Mouse (Mus musculus) limb, embryonic 13.5 days (tissue): ENCODE results near the gene Kcnab2. TPM values are rescaled to one million over a fixed set of nuclear protein-coding genes. Genes with fewer than 3 reads are reported as not detected.

Source experiments
- ATAC-seq: fragments of 200-750 bp; cut with Nextera tagmentation; 2 replicates; pipeline ENCODE4 v1.8.0; 2017; ENCODE audit warnings: low read depth, moderate number of reproducible peaks, moderate TSS enrichment; ENCODE audit not compliant: low FRiP score
- H3K27ac ChIP-seq: fragments of 300-500 bp; sonication (generic); 2 replicates; pipeline ENCODE4 v1.5.1; 2015; ENCODE audit warnings: inconsistent platforms, mild to moderate bottlenecking, moderate library complexity
- H3K27me3 ChIP-seq: fragments of 300-500 bp; sonication (generic); 2 replicates; pipeline ENCODE4 v1.6.1; 2015; ENCODE audit warnings: mild to moderate bottlenecking, inconsistent platforms
- H3K36me3 ChIP-seq: fragments of 300-500 bp; sonication (generic); 2 replicates; pipeline ENCODE4 v1.6.1; 2015; ENCODE audit warnings: inconsistent platforms, mild to moderate bottlenecking, moderate library complexity
- H3K4me1 ChIP-seq: fragments of 300-500 bp; sonication (generic); 2 replicates; pipeline ENCODE4 v1.6.1; 2015; ENCODE audit warnings: inconsistent platforms
- H3K4me2 ChIP-seq: fragments of 300-500 bp; sonication (generic); replicated peaks from 2 replicates; pipeline ENCODE4 v1.6.1; 2015; ENCODE audit warnings: inconsistent platforms, mild to moderate bottlenecking, moderate library complexity
- H3K4me3 ChIP-seq: fragments of 300-500 bp; sonication (generic); 2 replicates; pipeline ENCODE4 v1.5.1; 2015; ENCODE audit warnings: moderate library complexity, mild to moderate bottlenecking, inconsistent platforms
- H3K9ac ChIP-seq: fragments of 300-500 bp; sonication (generic); 2 replicates; pipeline ENCODE4 v1.6.1; 2015; ENCODE audit warnings: mild to moderate bottlenecking, inconsistent platforms
- H3K9me3 ChIP-seq: fragments of 300-500 bp; sonication (generic); 2 replicates; pipeline ENCODE4 v1.6.1; 2016; ENCODE audit warnings: inconsistent platforms
- WGBS: fragments of 180-500 bp; shearing (Covaris S2); methylation state at CpG from one replicate; pipeline ENCODE4 v1.1.7; 2015; 5-methylcytosine and 5-hydroxymethylcytosine counted together
- polyA plus RNA-seq: library from polyadenylated mRNA; unstranded; fragments of >200 nt; fragmentation: Nextera tagmentation; extraction: Ambion mirVana; gene quantifications from 2 replicates; pipeline ENCODE4 v1.2.1, GENCODE M21; 2015

The Kcnab2 gene
- polyA plus RNA-seq, 1 experiment from 2014 or later, result 8.7 TPM

- H3K9me3 ChIP-seq, result no peaks in the 10 kb centered on the region
- peaks cover 3% of the 10 kb centered on the region; the same call in 1 of the 2 replicates for H3K27me3 ChIP-seq
- ATAC-seq, result no peak
- H3K4me2 ChIP-seq, result no peak overlapping the region
- no peak overlapping the region for H3K4me3 ChIP-seq
- WGBS, result 35% methylated on average over 28 of the region's 28 CpGs
- H3K36me3 ChIP-seq, result no peaks in the 10 kb centered on the region
- no peak overlapping the region for H3K27ac ChIP-seq
- no peak overlapping the region; the same call in 1 of the 2 replicates for H3K9ac ChIP-seq
- H3K4me1 ChIP-seq, result no peaks in the 10 kb centered on the region
Observed at GRCm38 (mm10) chr4:152418229-152419060, 59.2 kb downstream of the Kcnab2 start.

DNA sequence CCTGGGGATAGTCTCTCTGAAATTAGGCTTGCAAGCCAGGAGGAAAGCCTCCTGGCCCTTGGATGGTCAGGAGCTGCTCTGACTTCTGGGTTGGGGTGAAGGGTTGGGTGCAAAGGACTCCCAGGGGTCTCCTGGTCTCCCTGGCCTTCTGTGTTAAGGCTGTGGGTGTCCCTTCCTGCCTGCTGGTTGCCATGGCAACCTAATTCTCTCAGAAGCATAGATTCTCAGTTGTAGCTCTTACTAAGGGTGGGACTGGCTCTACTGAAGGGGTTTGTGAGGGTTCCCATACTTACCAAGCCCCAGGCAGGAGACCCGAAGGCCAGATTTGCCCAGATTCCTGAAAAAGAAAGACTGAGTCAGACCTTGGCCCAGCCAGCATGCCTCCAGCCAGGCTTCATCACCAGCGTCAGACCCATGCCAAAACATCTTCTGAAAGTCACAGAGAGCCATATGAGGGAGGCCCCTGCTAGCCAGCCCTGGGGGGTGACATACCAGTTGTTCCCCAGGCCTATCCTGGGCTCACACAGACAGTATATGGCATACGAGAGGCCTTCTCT, 65.1 kb downstream of the Kcnab2 start:
- no peak overlapping the region for H3K4me2 ChIP-seq
- no peak overlapping the region for H3K9ac ChIP-seq
- WGBS, result 78% methylated on average over 3 of the region's 3 CpGs
- no peak overlapping the region for H3K27ac ChIP-seq
- H3K4me3 ChIP-seq, result no peak overlapping the region
- ATAC-seq, result no peak
- H3K9me3 ChIP-seq, result no peaks in the 10 kb centered on the region
- H3K4me1 ChIP-seq, result no peaks in the 10 kb centered on the region
- H3K27me3 ChIP-seq, result no peaks in the 10 kb centered on the region
- no peaks in the 10 kb centered on the region for H3K36me3 ChIP-seq

- 74% methylated on average over 13 of the region's 13 CpGs for WGBS
- no peak for ATAC-seq
- no peaks in the 10 kb centered on the region for H3K36me3 ChIP-seq
Observed at GRCm38 (mm10) chr4:152410961-152411360, 66.7 kb downstream of the Kcnab2 start.

GRCm38 (mm10) chr4:152406531-152406930, 71.1 kb downstream of the Kcnab2 start:
- no peaks in the 10 kb centered on the region for H3K27me3 ChIP-seq
- ATAC-seq, result no peak
- WGBS, result 81% methylated on average over 8 of the region's 8 CpGs

More at GRCm38 (mm10) chr4:152410961-152411360, 66.7 kb downstream of the Kcnab2 start:
- Histone ChIP-seq H3K9ac (no peak overlapping the region), H3K27me3 (no peaks in the 10 kb centered on the region), H3K4me2 (no peak overlapping the region), H3K4me1 (no peaks in the 10 kb centered on the region), H3K9me3 (no peaks in the 10 kb centered on the region), H3K27ac (no peak overlapping the region), H3K4me3 (no peak overlapping the region)

DNA sequence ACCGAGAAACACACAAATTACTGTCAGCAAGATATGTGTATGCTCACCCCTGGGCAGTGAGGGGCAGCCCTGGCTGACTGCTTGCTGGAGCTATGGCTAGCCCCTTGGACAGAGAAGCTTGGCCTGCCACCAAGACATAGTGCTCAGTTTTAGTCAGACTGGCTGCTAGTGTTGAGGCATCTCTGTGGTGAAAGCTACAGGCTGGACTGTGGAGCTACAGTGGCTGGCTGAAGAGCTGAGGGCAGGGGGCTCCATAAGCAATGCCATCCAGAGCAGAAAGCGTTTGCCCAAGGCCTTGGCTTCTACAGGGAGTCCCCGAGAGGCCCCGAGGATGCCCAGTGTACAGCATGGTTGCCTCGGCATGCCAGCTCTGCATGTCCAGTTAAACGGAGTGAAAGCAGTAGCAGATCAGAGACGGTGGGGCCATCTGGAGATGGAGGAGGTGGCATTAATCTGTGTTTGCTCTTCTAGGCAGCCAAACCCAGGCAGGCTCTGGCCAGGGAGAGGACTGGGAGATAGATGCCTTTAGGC, 71.9 kb downstream of the Kcnab2 start:
- H3K4me2 ChIP-seq, result no peak overlapping the region
- no peak for ATAC-seq

More at GRCm38 (mm10) chr4:152406531-152406930, 71.1 kb downstream of the Kcnab2 start:
- H3K4me3 ChIP-seq, result no peak overlapping the region
- peaks cover 8% of the 10 kb centered on the region; the same call in 1 of the 2 replicates for H3K4me1 ChIP-seq
- no peaks in the 10 kb centered on the region for H3K36me3 ChIP-seq
- H3K9ac ChIP-seq, result no peak overlapping the region
- H3K27ac ChIP-seq, result no peak overlapping the region
- no peaks in the 10 kb centered on the region for H3K9me3 ChIP-seq
- no peak overlapping the region for H3K4me2 ChIP-seq

GRCm38 (mm10) chr4:152405143-152405542, 72.5 kb downstream of the Kcnab2 start:
- ATAC-seq, result no peak
- H3K27ac ChIP-seq, result no peak overlapping the region

More for the DNA sequence above, 71.9 kb downstream of the Kcnab2 start:
- 73% methylated on average over 7 of the region's 7 CpGs for WGBS
- Histone ChIP-seq H3K36me3 (no peaks in the 10 kb centered on the region), H3K9ac (no peak overlapping the region), H3K27me3 (no peaks in the 10 kb centered on the region), H3K4me1 (peaks cover 8% of the 10 kb centered on the region; the same call in 1 of the 2 replicates), H3K4me3 (no peak overlapping the region), H3K27ac (no peak overlapping the region), H3K9me3 (no peaks in the 10 kb centered on the region)

GRCm38 (mm10) chr4:152398926-152399325, 78.7 kb downstream of the Kcnab2 start:
- Histone ChIP-seq H3K4me1 (no peaks in the 10 kb centered on the region), H3K36me3 (no peaks in the 10 kb centered on the region), H3K4me3 (no peak overlapping the region), H3K9ac (no peak overlapping the region), H3K4me2 (no peak overlapping the region), H3K27me3 (no peaks in the 10 kb centered on the region), H3K9me3 (no peaks in the 10 kb centered on the region), H3K27ac (no peak overlapping the region)
- WGBS, result 76% methylated on average over 3 of the region's 3 CpGs
- no peak for ATAC-seq

More at GRCm38 (mm10) chr4:152405143-152405542, 72.5 kb downstream of the Kcnab2 start:
- Histone ChIP-seq H3K9me3 (no peaks in the 10 kb centered on the region), H3K4me1 (peaks cover 8% of the 10 kb centered on the region; the same call in 1 of the 2 replicates), H3K36me3 (no peaks in the 10 kb centered on the region), H3K27me3 (no peaks in the 10 kb centered on the region), H3K4me3 (no peak overlapping the region), H3K4me2 (no peak overlapping the region), H3K9ac (no peak overlapping the region)
- 59% methylated on average over 6 of the region's 6 CpGs for WGBS

GRCm38 (mm10) chr4:152392627-152393026, 85.0 kb downstream of the Kcnab2 start:
- Histone ChIP-seq H3K27me3 (no peaks in the 10 kb centered on the region), H3K4me2 (no peak overlapping the region), H3K4me3 (no peak overlapping the region), H3K4me1 (0 out of 2 replicates have a peak, but pooled peaks cover 7% of the 10 kb centered on the region), H3K9me3 (no peaks in the 10 kb centered on the region), H3K9ac (no peak overlapping the region), H3K36me3 (no peaks in the 10 kb centered on the region), H3K27ac (no peak overlapping the region)
- WGBS, result 85% methylated on average over 17 of the region's 17 CpGs
- ATAC-seq, result no peak

- Histone ChIP-seq H3K36me3 (no peaks in the 10 kb centered on the region), H3K9ac (no peak overlapping the region; the same call in 1 of the 2 replicates), H3K27ac (no peak overlapping the region), H3K4me3 (no peak overlapping the region), H3K9me3 (no peaks in the 10 kb centered on the region), H3K27me3 (no peaks in the 10 kb centered on the region), H3K4me2 (no peak overlapping the region), H3K4me1 (0 out of 2 replicates have a peak, but pooled peaks cover 7% of the 10 kb centered on the region)
- 78% methylated on average over 5 of the region's 5 CpGs for WGBS
- no peak for ATAC-seq
Observed at GRCm38 (mm10) chr4:152392192-152392591, 85.5 kb downstream of the Kcnab2 start.

DNA sequence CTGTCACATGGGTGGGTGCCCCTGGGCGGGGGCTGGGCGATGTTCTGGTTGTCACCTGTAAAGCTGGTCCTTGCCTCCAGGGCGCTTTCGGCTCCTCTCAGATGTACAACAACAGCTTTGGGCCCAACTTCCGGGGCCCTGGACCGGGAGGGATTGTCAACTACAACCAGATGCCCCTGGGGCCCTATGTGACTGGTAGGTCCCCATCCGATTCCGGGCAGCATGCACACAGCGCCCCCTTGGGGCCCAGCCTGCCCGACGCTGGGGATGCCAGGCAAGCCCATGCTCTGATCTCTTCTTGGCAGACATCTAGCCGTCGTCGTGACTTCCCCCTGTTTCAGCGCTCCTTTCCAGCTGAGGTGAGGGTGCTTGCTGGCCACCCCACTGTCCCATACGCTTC, 92.0 kb downstream of the Kcnab2 start:
- H3K4me1 ChIP-seq, result 0 out of 2 replicates have a peak, but pooled peaks cover 5% of the 10 kb centered on the region
- ATAC-seq, result no peak
- H3K27me3 ChIP-seq, result no peaks in the 10 kb centered on the region
- no peak overlapping the region for H3K4me3 ChIP-seq
- H3K9me3 ChIP-seq, result no peaks in the 10 kb centered on the region
- H3K36me3 ChIP-seq, result no peaks in the 10 kb centered on the region
- WGBS, result 65% methylated on average over 16 of the region's 16 CpGs
- no peak overlapping the region for H3K4me2 ChIP-seq
- no peak overlapping the region for H3K9ac ChIP-seq
- no peak overlapping the region for H3K27ac ChIP-seq

DNA sequence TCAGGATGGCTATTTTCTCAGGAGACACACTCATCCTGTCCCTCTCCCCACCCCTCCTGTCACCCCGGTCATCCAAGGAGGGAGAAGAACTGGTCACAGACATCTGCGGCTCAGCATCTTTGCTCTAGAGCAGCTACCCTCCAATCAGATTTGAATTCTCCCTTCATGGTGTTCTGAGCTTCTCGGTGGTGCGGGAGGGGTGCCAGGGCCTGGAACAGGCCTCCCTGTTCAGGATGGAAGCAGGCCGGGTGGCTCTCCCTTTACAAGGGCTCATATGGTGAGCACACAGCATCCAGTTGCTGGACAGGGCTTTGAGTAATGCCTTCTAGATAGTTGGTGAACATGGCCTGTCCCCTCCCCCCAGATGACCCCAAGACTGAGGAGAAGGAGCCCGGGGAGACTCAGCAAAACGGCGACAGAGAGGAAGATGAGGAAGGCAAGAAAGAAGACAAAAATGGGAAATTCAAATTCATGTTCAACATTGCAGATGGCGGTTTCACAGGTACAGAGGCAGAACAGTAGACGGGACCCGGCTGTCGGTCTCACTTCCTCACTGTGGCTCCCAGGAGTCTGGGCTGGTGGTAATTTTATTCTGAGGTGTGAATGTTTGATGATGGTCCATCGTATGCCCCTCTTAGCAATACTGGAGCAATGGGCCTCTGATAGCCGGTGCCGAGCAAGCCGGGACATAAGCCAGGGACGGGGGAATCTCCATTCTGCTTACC, 95.0 kb downstream of the Kcnab2 start:
- Histone ChIP-seq H3K9me3 (no peaks in the 10 kb centered on the region), H3K4me2 (no peak overlapping the region), H3K27me3 (no peaks in the 10 kb centered on the region), H3K4me1 (no peaks in the 10 kb centered on the region), H3K36me3 (no peaks in the 10 kb centered on the region), H3K27ac (no peak overlapping the region), H3K4me3 (no peak overlapping the region), H3K9ac (no peak overlapping the region)
- no peak for ATAC-seq
- WGBS, result 75% methylated on average over 17 of the region's 17 CpGs

- ATAC-seq, result no peak
- WGBS, result 77% methylated on average over 7 of the region's 7 CpGs
- no peak overlapping the region for H3K9ac ChIP-seq
Observed at GRCm38 (mm10) chr4:152365228-152365627, 112.4 kb downstream of the Kcnab2 start.

More at GRCm38 (mm10) chr4:152365228-152365627, 112.4 kb downstream of the Kcnab2 start:
- H3K36me3 ChIP-seq, result no peaks in the 10 kb centered on the region
- H3K4me3 ChIP-seq, result no peak overlapping the region
- no peak overlapping the region for H3K4me2 ChIP-seq
- H3K27ac ChIP-seq, result no peak overlapping the region
- H3K9me3 ChIP-seq, result no peaks in the 10 kb centered on the region
- H3K27me3 ChIP-seq, result peaks cover 40% of the 10 kb centered on the region
- peaks cover 7% of the 10 kb centered on the region; the same call in 1 of the 2 replicates for H3K4me1 ChIP-seq
